Mouse (Mus musculus): Measurements from ENCODE around the gene Tmtc3.
"Not testable (repeated sequence)": the region's sequence is repeated elsewhere in the genome, so short reads cannot be mapped to it uniquely, and the experiment has no call there.

The Tmtc3 gene

DNA sequence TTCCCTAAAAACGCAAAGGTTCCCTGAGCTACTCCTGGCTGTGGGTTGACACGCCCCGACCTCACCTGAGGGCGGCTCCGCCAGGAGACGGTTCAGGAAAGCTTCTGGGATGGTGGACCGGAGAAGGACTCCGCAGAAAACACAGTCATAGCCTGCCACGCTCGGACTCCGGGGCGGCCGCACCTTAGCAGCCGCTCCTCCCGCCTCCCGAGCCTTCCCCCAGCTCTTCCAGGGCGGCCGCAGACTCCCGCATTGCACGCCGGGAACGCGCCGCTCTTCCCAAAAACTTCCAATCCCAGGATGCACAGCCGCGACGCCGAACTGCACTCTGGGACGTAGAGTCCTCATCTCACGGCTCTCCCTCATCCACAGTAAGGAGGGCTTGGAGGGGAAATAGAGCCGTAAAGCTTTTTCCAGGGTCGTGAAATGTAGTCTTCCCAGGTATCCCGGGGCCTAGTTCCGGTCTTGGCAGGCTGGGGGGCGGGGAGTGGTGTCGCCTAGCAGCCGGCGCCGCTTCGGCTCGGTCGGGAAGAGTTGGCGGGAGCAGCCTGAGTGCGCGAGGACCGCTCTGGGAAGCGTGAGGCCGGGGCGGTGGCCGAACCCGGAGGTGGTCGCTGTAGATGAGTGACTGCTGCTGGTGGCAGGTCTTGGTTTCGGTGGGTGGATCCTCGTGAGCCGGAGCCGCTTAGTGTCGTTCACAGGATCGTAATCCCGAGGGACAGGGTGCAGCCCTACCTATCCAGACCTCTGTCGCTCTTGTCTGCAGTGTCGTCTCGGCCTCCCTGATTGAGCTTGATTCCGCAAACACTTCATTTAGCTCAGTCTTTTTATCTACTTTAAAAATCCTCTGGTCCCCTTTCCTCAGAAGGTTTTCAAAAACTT lies at the start of gene Tmtc3, which contains the start of gene Cep290:
TSS of gene Tmtc3 (minus strand) at position 254 of the 882 bp plus-strand sequence.
TSS of gene Cep290 (plus strand) at position 462 of the 882 bp plus-strand sequence.
- peak; percentile 98 for DNase-seq (ENCODE audit: low read depth, low spot score)

DNA sequence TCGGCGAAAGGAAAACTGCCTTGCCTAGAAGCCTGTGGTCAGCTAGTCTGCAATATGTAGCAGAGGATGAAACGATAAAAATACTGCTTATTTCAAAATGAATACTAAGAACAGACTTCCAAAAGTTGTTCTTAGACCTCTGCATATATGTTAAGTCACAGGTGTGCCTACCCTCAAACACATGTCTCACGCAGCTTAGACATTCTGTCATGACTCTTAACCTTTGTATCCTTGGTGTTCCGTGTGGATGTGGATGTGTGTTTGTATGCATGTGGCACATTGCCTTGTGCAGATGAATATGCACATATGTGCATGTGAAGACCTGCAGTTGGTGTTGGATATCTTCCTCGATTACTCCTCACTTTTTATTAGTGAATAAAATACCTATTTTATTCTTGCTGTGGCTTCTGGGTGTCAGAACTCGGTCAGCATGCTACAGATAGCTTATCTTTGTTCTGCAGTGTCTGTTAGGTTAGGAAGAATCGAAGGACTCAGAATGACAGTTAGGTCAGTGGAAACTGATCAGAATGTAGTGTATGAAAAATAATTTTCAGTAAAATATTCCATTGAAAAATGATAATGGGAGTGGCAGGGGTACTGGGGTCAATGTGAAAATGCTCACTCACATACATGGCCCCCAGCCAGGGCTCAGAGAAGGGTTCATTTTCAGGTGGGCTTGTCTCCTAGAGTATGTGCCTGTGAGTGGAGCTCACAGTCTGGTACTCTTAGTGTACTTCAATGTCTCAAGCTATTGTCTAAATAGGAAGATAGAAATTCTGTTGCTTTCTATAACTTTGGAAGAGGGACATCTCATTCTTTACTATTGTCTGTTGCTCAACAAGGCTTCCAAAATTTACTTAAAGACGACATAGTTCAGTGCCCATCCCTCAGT lies 37.6 kb upstream of the Tmtc3 start:
- DNase-seq (ENCODE audit: low read depth, low spot score): no peak

- DNase-seq (ENCODE audit: low read depth, low spot score): no peak
These were observed 35.2 kb upstream of the Tmtc3 start for GRCm38 (mm10) chr10:100522330-100522729.

DNA sequence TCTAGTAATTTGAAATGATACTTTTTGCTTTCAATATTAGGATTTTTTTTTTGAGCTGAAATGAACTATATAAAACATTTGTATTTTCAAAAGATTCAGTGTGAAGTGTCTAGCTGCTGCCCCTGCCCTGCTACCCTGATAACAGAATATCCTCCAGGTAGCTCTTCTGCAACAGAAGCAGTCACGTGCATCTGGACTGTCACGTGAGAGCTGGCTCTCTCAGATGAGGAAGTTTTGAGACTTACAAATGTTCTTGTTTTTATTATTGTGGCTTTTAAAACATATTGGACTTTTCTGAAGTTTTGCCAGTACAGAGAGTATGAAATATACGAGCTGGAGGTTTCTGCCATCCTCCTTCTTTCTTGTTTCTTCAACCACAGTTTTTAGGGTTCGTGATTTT lies 34.5 kb upstream of the Tmtc3 start:
- DNase-seq (ENCODE audit: low read depth, low spot score): no peak

DNA sequence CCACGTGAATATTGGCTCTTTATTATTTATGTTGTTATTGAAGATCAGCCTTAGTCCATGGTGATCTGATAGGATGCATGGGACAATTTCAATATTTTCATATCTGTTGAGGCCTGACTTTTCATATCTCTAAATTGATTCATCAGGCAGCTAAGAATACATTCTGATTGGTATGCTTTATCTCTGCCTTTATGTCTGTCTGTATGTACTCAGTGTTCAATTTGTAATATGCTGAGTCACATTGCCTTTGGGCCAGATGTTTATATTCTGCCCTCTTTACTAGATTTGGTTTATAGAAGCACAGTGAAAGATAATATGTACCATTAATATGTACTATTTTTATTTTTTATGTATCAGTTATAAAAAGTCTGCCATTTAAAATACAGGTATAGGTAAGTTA lies 21.0 kb upstream of the Tmtc3 start:
- DNase-seq (ENCODE audit: low read depth, low spot score): no peak

- DNase-seq (ENCODE audit: low read depth, low spot score): no peak
These were observed 11.2 kb upstream of the Tmtc3 start for GRCm38 (mm10) chr10:100498309-100498708.

DNA sequence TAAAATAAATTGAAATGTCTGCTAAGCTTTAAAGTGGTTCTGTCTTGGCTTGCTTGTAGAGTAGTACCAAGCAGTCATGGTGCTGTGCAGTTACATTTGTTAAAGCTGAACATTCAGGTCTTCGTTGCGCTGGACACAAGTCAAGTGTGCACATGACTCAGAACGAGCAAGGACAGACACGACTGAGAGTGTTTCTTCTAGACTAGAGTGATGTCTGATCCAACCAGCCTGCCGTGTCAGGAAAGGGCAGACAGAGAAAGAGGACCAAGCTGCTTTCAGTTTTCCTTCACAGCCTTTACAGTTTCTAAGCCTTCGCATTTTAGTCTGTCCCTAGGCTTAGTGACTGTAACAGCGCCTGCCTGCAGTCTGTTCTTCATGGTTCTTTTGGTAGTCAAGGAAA lies 4.8 kb upstream of the Tmtc3 start:
- DNase-seq (ENCODE audit: low read depth, low spot score): no peak

- DNase-seq (ENCODE audit: low read depth, low spot score): peak; percentile 12
These were observed 451 bp downstream of the Tmtc3 start for GRCm38 (mm10) chr10:100486701-100487096.

DNA sequence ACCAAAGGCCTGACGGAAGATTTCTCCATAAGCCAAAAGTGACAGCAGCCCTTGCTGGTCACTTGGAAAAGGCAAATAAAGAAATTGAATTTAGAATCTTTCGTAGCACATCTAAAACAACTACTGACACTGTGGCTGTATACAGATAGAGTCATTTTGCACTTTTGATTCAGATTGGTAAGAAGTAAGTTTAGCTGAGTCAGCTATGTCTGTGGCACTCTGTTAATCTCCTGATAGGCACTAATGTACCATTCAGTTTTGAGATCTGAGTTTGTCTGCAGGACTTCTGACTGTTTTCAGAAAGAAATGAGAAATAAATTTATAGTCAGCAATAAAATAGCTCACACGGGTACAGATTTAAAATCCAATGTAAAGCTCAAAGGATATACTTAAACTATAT lies 7.6 kb downstream of the Tmtc3 start:
- no peak for DNase-seq (ENCODE audit: low read depth, low spot score)

DNA sequence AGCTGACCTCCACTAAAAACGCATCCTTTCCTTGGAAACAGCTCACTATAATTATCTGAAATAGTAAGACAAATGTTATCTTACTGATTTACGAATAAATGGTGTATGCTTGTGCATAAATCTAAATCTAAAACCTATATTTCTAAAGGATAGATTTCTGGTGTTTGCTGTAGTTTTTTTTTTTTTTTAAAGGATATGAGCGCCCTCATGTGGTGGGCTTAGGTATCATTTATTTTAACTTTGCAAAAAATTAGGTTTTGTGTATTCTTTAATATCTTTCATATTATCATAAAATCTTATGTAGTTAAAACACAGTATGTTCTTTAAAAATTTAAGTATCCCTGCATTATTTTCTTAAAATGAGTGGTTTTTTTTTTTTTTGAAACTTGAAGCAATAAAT lies 12.1 kb downstream of the Tmtc3 start:
- DNase-seq (ENCODE audit: low read depth, low spot score): peak; percentile 1

DNA sequence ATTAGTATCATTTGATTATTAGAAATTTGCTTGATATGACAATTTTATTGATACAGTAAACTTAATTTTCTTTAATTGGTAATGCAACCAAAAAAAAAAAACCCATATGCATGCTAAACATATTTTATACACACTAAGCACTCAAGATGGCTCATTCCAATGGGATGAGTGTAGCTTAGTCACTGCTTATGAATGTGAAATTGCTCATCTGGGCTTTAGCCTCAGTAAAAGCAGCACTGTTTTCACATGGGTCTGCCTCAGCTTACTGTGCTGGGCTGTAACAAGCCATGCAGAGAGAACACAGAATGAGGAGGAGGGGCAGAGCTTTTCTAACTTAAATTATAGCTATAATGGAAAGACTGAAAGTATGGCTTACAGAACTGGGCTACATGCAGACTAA lies 26.6 kb downstream of the Tmtc3 start:
- no peak for DNase-seq (ENCODE audit: low read depth, low spot score)

GRCm38 (mm10) chr10:100449394-100449793 lies 37.8 kb downstream of the Tmtc3 start:
- no peak for DNase-seq (ENCODE audit: low read depth, low spot score)

DNA sequence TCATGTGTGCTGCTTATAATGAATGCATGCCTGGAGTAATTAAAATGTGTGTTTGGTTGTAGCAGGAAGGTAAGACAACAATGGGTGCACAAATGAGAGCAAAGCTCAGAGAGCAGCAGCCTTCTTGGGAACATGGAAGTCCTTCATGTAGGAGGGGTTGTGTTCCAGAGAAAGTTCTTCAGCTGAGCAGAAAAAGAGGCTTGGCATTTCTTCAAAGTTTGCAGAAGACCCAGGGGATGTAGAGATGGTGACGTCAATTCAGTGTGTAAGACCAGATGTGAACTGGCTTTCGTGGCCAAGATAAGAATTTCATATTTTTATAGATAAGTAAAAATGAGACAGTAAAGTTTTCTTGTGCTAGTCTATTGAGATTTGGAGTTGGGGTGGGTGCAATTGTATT lies 59.6 kb downstream of the Tmtc3 start:
- DNase-seq (ENCODE audit: low read depth, low spot score): no peak

GRCm38 (mm10) chr10:100415566-100415965 lies 71.6 kb downstream of the Tmtc3 start:
- no peak for DNase-seq (ENCODE audit: low read depth, low spot score)

DNA sequence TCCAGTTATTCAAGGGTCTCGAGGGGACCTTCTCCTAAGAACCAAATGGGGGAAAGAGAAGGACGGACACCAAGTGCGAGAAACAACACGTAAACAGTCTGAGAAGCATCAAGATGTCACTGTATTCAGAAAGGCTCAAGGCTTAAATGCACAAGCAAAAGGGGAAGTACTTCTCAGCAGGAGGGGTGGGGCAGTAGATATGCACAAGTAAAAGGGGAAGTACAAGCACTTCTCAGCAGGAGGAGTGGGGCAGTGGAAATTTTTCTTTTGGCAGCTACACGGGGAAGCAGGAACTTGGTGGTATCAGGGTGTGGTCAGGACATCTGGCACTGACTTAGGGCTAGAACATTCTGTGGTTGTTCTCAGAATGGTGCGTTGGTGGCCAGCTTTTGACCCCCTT lies 84.8 kb downstream of the Tmtc3 start:
- not testable (repeated sequence) for DNase-seq (ENCODE audit: low read depth, low spot score)
